Mouse (Mus musculus): ENCODE data around the gene Scarb2. TPM values are rescaled to one million over a fixed set of nuclear protein-coding genes. Genes with fewer than 3 reads are reported as not detected.

The Scarb2 gene
- polyA plus RNA-seq (2015; fragmentation: Illumina TruSeq; extraction: RNeasy Lipid Tissue Mini Kit (QIAGEN cat#74804); ENCODE audit: insufficient read depth, low read depth, low replicate concordance), result 16.6 TPM

DNA sequence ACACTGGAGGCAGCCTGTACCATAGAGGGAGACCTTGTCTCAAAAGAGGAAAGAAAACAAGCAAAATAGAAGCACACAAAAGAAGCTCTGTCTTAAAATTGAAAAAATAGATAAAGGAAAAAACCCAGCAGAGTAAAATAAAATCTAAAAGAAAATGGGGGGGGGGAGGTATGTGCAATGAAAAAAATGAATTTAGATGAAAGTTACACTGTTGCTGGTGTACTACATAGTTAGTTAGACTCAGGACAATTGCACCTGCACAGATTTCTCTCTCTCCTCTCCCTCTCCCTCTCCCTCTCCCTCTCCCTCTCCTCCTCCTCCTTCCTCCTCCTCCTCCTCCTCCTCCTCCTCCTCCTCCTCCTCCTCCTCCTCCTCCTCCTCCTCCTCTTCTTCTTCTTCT, at the start of gene Scarb2:
TSS of gene Scarb2 (minus strand) at position 101 of the 400 bp plus-strand sequence.

DNA sequence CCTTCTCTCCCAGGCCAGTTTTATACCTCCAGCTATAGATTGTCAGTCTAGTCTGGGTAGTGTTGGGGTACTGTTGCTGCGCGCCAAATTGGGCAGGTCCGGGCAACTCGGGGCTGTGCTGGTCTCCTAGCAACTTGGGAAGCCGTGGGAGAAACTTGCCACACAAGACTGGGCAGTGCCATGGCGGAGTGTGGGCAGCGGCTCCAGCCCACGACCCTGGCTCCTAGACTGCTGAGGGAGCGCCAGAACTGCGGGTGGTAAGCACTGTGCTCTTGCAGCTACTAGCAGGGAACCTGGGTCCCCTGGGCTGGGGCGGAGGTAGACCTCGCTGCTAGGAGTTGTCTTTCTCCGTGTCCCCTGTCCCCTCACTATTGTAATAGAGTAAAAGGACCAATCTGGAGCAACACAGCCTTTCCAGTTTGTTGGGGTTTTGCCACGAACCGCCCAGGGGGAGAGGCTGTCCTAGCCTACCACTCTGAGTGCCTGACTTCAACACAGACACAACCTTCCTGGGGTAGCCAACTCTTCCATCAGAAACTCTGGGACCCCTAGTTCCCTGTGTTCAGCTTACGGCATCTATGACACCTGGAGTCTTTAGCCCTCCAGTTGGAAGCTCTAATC, 48.4 kb upstream of the Scarb2 start, which contains the start of gene Fam47e:
TSS of gene Fam47e (plus strand) at position 179 of the 621 bp plus-strand sequence.

DNA sequence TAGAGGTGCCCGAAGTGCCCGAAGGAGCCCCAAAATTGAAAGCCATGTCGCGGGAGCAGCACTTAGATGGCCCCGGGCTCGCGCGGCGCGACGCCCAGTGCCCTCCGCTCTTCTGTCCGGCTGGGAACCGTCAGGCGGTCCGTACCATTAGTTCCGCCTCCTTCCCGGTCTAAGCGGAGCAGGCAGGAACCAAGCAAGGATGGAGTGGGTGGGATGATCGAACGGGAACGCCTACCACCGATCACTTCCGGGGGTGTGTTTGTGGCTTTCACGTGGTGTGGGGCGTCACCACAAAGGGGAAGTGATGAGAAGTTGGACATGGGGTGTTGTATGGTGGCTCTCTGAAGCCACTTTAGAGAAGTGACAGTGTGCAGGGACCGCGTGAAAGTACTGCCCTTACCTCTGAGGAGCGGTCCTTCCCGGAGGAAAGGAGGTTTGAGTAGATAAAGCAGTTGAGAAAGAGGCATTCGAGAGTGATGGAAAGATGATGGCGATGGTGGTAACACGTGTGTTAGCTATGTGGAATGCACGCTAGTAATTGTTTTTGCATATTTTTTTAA, 71.5 kb downstream of the Scarb2 start, which contains the start of gene Nup54:
TSS of gene Nup54 (minus strand) at position 195 of the 560 bp plus-strand sequence.

Other genes starting within 250 kb of the Scarb2 start
- 3.1 TPM for gene Naaa, start 228.7 kb downstream of the Scarb2 start, polyA plus RNA-seq (2015; fragmentation: Illumina TruSeq; extraction: RNeasy Lipid Tissue Mini Kit (QIAGEN cat#74804); ENCODE audit: insufficient read depth, low read depth, low replicate concordance)
- gene Sdad1, start 196.4 kb downstream of the Scarb2 start, polyA plus RNA-seq (2015; fragmentation: Illumina TruSeq; extraction: RNeasy Lipid Tissue Mini Kit (QIAGEN cat#74804); ENCODE audit: insufficient read depth, low read depth, low replicate concordance), result 3.6 TPM
- gene Cxcl9, start 178.8 kb downstream of the Scarb2 start, polyA plus RNA-seq (2015; fragmentation: Illumina TruSeq; extraction: RNeasy Lipid Tissue Mini Kit (QIAGEN cat#74804); ENCODE audit: insufficient read depth, low read depth, low replicate concordance), result not detected
- gene Art3, start 175.0 kb downstream of the Scarb2 start, polyA plus RNA-seq (2015; fragmentation: Illumina TruSeq; extraction: RNeasy Lipid Tissue Mini Kit (QIAGEN cat#74804); ENCODE audit: insufficient read depth, low read depth, low replicate concordance), result 12.6 TPM
- 2.4 TPM for gene Cxcl10, start 157.9 kb downstream of the Scarb2 start, polyA plus RNA-seq (2015; fragmentation: Illumina TruSeq; extraction: RNeasy Lipid Tissue Mini Kit (QIAGEN cat#74804); ENCODE audit: insufficient read depth, low read depth, low replicate concordance)
- gene Nup54, start 71.6 kb downstream of the Scarb2 start, polyA plus RNA-seq (2015; fragmentation: Illumina TruSeq; extraction: RNeasy Lipid Tissue Mini Kit (QIAGEN cat#74804); ENCODE audit: insufficient read depth, low read depth, low replicate concordance), result 3.9 TPM
- not detected for gene Fam47e, start 48.2 kb upstream of the Scarb2 start, polyA plus RNA-seq (2015; fragmentation: Illumina TruSeq; extraction: RNeasy Lipid Tissue Mini Kit (QIAGEN cat#74804); ENCODE audit: insufficient read depth, low read depth, low replicate concordance)
- 5.8 TPM for gene Stbd1, start 96.2 kb upstream of the Scarb2 start, polyA plus RNA-seq (2015; fragmentation: Illumina TruSeq; extraction: RNeasy Lipid Tissue Mini Kit (QIAGEN cat#74804); ENCODE audit: insufficient read depth, low read depth, low replicate concordance)
- 0.31 TPM for gene Ccdc158, start 168.4 kb upstream of the Scarb2 start, polyA plus RNA-seq (2015; fragmentation: Illumina TruSeq; extraction: RNeasy Lipid Tissue Mini Kit (QIAGEN cat#74804); ENCODE audit: insufficient read depth, low read depth, low replicate concordance)
- gene Shroom3, start 176.6 kb upstream of the Scarb2 start, polyA plus RNA-seq (2015; fragmentation: Illumina TruSeq; extraction: RNeasy Lipid Tissue Mini Kit (QIAGEN cat#74804); ENCODE audit: insufficient read depth, low read depth, low replicate concordance), result 4.3 TPM